Mouse (Mus musculus): ENCODE data around the gene Sult6b2. TPM values are rescaled to one million over a fixed set of nuclear protein-coding genes. Genes with fewer than 3 reads are reported as not detected.
A peak's percentile ranks its signal among the peaks of the same experiment; 100 is the strongest.

The Sult6b2 gene
- polyA plus RNA-seq, 1 experiment from 2014 or later, result not detected

- peak; percentile 92 for TF ChIP-seq CTCF (IDR thresholded peaks at IDR 0.05; ENCODE audit: low read depth)
- Histone ChIP-seq H3K9ac (ENCODE audit: low read depth, low read length) (no peak overlapping the region), H3K27me3 (ENCODE audit: insufficient read depth, low read length) (no peaks in the 10 kb centered on the region), H3K27ac (no peak overlapping the region), H3K9me3 (replicated peaks; ENCODE audit: low read length) (no peaks in the 10 kb centered on the region), H3K4me1 (replicated peaks; ENCODE audit: insufficient read depth, low read length) (no peaks in the 10 kb centered on the region), H3K4me3 (replicated peaks; ENCODE audit: low read depth, low read length) (peak overlapping the region; percentile 33), H3K4me2 (ENCODE audit: low read length) (peak overlapping the region; percentile 54), H3K36me3 (ENCODE audit: insufficient read depth, low read length) (no peaks in the 10 kb centered on the region)
- under 1% methylated on average over 15 of the region's 15 CpGs for WGBS
- DNase-seq (ENCODE audit: low spot score) (peak; percentile 96), ATAC-seq (replicated peaks; ENCODE audit: low FRiP score, low read depth) (peak; percentile 62)
Observed at GRCm38 (mm10) chr6:142814495-142814921, 10.2 kb upstream of the Sult6b2 start.

DNA sequence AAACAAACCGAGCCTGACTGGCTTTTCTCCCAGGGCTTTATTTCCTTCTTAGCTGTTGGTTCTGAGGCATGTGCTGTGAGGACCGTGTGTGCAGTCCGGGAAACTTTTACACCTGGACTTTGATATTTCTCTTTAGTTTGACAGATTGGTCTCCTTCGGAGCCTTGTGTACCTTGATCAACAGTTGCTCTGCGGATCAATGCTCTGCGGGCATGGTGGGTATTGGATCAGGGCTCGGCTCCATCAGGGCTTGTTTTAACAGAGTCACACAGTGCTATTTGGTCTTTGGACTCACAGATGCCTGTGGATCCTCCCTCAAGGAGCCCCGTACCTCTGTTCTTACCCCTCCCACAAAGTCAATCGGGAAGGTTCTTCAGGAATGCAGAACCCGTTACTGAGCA is 9.7 kb upstream of the Sult6b2 start:
- no peaks in the 10 kb centered on the region for H3K4me1 ChIP-seq (replicated peaks; ENCODE audit: insufficient read depth, low read length)
- no peak overlapping the region for H3K27ac ChIP-seq
- H3K4me2 ChIP-seq (ENCODE audit: low read length), result peak overlapping the region; percentile 54
- H3K27me3 ChIP-seq (ENCODE audit: insufficient read depth, low read length), result no peaks in the 10 kb centered on the region
- no peak for DNase-seq (ENCODE audit: low spot score)
- peak overlapping the region; percentile 33 for H3K4me3 ChIP-seq (replicated peaks; ENCODE audit: low read depth, low read length)
- 0 out of 2 replicates have a peak, but pooled peaks have one; percentile 41 for ATAC-seq (replicated peaks; ENCODE audit: low FRiP score, low read depth)
- 46% methylated on average over 10 of the region's 10 CpGs for WGBS
- TF ChIP-seq CTCF (IDR thresholded peaks at IDR 0.05; ENCODE audit: low read depth), result no peak
- H3K9ac ChIP-seq (ENCODE audit: low read depth, low read length), result no peak overlapping the region
- H3K9me3 ChIP-seq (replicated peaks; ENCODE audit: low read length), result no peaks in the 10 kb centered on the region
- no peaks in the 10 kb centered on the region for H3K36me3 ChIP-seq (ENCODE audit: insufficient read depth, low read length)

- ATAC-seq (replicated peaks; ENCODE audit: low FRiP score, low read depth), result no peak
- WGBS, result 87% methylated on average over 5 of the region's 5 CpGs
- TF ChIP-seq CTCF (IDR thresholded peaks at IDR 0.05; ENCODE audit: low read depth), result no peak
Observed at GRCm38 (mm10) chr6:142812969-142813368, 8.7 kb upstream of the Sult6b2 start.

DNA sequence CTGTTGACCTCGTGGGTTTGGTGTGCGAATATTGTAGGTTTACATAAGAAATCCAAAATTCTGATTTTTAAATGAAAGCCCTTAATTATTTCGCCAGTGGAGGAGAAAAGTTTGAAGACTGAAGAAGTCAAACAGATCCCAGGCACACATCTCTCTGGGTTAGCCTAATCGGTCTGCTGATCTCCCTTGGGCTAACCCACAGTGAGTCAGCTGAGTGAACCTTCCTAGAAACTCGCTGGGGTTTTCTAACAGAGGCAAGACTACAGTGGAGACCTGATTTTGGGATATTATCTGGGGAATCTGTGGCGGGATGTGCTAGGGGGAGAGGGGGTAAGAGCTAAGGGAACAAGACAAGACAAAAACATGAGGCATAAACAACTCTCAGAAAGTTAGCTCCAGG is 5.9 kb upstream of the Sult6b2 start:
- no peaks in the 10 kb centered on the region for H3K36me3 ChIP-seq (ENCODE audit: insufficient read depth, low read length)
- 73% methylated on average over 6 of the region's 6 CpGs for WGBS
- H3K4me3 ChIP-seq (replicated peaks; ENCODE audit: low read depth, low read length), result no peak overlapping the region
- no peak overlapping the region for H3K9ac ChIP-seq (ENCODE audit: low read depth, low read length)
- ATAC-seq (replicated peaks; ENCODE audit: low FRiP score, low read depth) (no peak), DNase-seq (ENCODE audit: low spot score) (no peak)
- H3K9me3 ChIP-seq (replicated peaks; ENCODE audit: low read length), result no peaks in the 10 kb centered on the region
- no peak overlapping the region for H3K4me2 ChIP-seq (ENCODE audit: low read length)
- H3K27me3 ChIP-seq (ENCODE audit: insufficient read depth, low read length), result no peaks in the 10 kb centered on the region
- H3K4me1 ChIP-seq (replicated peaks; ENCODE audit: insufficient read depth, low read length), result no peaks in the 10 kb centered on the region
- no peak overlapping the region for H3K27ac ChIP-seq
- no peak for TF ChIP-seq CTCF (IDR thresholded peaks at IDR 0.05; ENCODE audit: low read depth)

More at GRCm38 (mm10) chr6:142812969-142813368, 8.7 kb upstream of the Sult6b2 start:
- H3K27ac ChIP-seq, result no peak overlapping the region
- H3K4me1 ChIP-seq (replicated peaks; ENCODE audit: insufficient read depth, low read length), result no peaks in the 10 kb centered on the region
- no peaks in the 10 kb centered on the region for H3K27me3 ChIP-seq (ENCODE audit: insufficient read depth, low read length)
- H3K4me3 ChIP-seq (replicated peaks; ENCODE audit: low read depth, low read length), result no peak overlapping the region
- no peaks in the 10 kb centered on the region for H3K36me3 ChIP-seq (ENCODE audit: insufficient read depth, low read length)
- DNase-seq (ENCODE audit: low spot score), result no peak
- no peaks in the 10 kb centered on the region for H3K9me3 ChIP-seq (replicated peaks; ENCODE audit: low read length)
- H3K4me2 ChIP-seq (ENCODE audit: low read length), result no peak overlapping the region
- no peak overlapping the region for H3K9ac ChIP-seq (ENCODE audit: low read depth, low read length)

- no peak for ATAC-seq (replicated peaks; ENCODE audit: low FRiP score, low read depth)
- Histone ChIP-seq H3K4me2 (ENCODE audit: low read length) (no peak overlapping the region), H3K27me3 (ENCODE audit: insufficient read depth, low read length) (no peaks in the 10 kb centered on the region), H3K9ac (ENCODE audit: low read depth, low read length) (no peak overlapping the region), H3K4me1 (replicated peaks; ENCODE audit: insufficient read depth, low read length) (no peaks in the 10 kb centered on the region), H3K4me3 (replicated peaks; ENCODE audit: low read depth, low read length) (no peak overlapping the region), H3K27ac (no peak overlapping the region), H3K9me3 (replicated peaks; ENCODE audit: low read length) (no peaks in the 10 kb centered on the region), H3K36me3 (ENCODE audit: insufficient read depth, low read length) (no peaks in the 10 kb centered on the region)
- 33% methylated on average over 6 of the region's 6 CpGs for WGBS
- TF ChIP-seq CTCF (IDR thresholded peaks at IDR 0.05; ENCODE audit: low read depth), result no peak
- no peak for DNase-seq (ENCODE audit: low spot score)
Observed at GRCm38 (mm10) chr6:142809373-142810098, 5.2 kb upstream of the Sult6b2 start.

DNA sequence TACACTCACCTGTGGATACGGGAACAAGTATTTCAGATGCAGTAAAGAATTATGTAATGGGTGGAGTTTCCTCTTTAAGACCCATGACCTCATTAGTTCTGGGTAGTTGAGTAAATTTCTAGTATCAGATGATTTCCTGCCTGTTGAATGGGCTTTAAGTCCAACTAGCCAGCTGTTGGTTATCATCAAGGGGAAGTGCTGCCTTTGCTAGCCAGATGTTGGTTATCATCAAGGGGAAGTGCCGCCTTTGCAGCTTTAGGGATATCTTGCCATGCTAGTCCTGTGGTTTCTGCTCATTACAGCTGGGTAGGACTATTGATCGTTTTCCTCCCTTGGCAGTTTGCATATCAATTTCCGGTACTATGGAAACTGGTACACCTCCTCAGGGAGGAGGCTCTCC is 2.0 kb upstream of the Sult6b2 start:
- H3K9ac ChIP-seq (ENCODE audit: low read depth, low read length), result no peak overlapping the region
- TF ChIP-seq CTCF (IDR thresholded peaks at IDR 0.05; ENCODE audit: low read depth), result no peak
- ATAC-seq (replicated peaks; ENCODE audit: low FRiP score, low read depth) (no peak), DNase-seq (ENCODE audit: low spot score) (no peak)
- no peaks in the 10 kb centered on the region for H3K36me3 ChIP-seq (ENCODE audit: insufficient read depth, low read length)
- no peak overlapping the region for H3K4me3 ChIP-seq (replicated peaks; ENCODE audit: low read depth, low read length)
- no peaks in the 10 kb centered on the region for H3K9me3 ChIP-seq (replicated peaks; ENCODE audit: low read length)
- H3K4me1 ChIP-seq (replicated peaks; ENCODE audit: insufficient read depth, low read length), result 0 out of 2 replicates have a peak, but pooled peaks cover 3% of the 10 kb centered on the region
- no peaks in the 10 kb centered on the region for H3K27me3 ChIP-seq (ENCODE audit: insufficient read depth, low read length)
- 67% methylated on average over 4 of the region's 4 CpGs for WGBS
- no peak overlapping the region for H3K4me2 ChIP-seq (ENCODE audit: low read length)
- no peak overlapping the region for H3K27ac ChIP-seq

Measured in kidney, postnatal 0 days (tissue).